Mouse (Mus musculus) left cerebral cortex, adult 9 months (tissue): ENCODE measurements at regions not wholly inside any gene's neighbourhood (a gene's known extent, or its start where the extent isn't known, plus 50 kb on each side); places are given as distances from the start of the nearest gene placed in this dataset.

Experiments
- DNase-seq, 2 experiments: peaks; one replicate each; pipeline ENCODE4 v3.0.0; 2022; ENCODE audit warnings: low spot score in 2 of 2

DNA sequence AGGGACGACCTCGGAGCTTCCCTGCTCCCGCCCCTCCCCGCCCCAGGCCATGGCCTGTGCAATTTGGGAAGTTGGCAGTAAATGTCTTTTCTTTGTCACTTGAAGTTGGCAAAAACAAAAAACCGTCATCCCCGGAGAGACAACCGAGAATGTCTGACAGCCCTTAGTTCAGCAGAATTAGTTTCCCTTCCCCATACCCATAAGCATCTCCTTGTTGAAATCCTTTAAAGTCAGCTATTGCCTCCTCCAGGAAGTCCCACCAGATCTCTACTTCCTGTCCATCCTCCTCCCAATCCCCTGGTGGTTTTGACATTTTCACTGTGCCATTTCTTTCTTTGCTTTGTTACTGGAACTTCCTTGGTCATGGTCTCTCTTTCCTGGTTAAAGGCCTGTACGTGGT is 54.8 kb downstream of the Foxb1 start:
- DNase-seq = no peak

DNA sequence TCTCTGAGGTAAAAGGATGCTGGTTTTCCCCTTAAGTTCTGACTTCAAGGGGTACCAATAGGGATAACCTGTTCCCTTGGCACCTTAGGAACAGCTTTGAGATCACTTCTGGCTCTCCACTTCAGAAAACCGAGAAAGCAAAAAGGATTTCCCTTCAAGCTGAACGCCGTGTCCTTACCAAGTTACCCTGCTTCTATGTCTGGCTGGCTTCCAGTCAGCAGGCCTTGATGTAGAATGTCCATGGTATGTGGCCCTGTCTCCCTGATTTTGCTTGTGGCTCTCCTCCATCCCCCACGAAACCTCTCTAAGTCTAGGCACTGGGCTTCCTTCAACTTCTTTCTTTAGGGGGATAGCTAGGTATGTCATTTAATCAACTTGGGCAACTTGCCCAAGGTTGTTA is 55.7 kb downstream of the Foxb1 start:
- DNase-seq = no peak

DNA sequence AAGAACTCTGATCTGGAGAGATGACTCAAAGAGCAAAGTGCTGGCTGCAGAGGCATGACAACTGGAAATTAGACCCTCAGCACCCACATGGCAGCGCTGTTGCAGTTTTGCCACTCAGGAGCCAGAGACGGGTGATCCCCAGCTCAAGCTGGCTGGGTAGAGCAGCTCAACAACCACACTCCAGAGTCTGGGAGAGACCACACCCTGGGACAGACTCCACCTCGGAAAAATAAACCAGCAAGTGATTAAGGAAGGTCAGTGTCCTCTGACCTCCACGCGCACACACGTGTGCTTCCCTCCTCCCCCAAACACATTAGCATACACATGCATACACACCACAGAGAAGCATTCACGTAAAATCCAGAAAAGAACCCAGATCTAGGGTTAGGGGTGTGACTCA is 57.0 kb downstream of the Foxb1 start:
- DNase-seq = no peak

DNA sequence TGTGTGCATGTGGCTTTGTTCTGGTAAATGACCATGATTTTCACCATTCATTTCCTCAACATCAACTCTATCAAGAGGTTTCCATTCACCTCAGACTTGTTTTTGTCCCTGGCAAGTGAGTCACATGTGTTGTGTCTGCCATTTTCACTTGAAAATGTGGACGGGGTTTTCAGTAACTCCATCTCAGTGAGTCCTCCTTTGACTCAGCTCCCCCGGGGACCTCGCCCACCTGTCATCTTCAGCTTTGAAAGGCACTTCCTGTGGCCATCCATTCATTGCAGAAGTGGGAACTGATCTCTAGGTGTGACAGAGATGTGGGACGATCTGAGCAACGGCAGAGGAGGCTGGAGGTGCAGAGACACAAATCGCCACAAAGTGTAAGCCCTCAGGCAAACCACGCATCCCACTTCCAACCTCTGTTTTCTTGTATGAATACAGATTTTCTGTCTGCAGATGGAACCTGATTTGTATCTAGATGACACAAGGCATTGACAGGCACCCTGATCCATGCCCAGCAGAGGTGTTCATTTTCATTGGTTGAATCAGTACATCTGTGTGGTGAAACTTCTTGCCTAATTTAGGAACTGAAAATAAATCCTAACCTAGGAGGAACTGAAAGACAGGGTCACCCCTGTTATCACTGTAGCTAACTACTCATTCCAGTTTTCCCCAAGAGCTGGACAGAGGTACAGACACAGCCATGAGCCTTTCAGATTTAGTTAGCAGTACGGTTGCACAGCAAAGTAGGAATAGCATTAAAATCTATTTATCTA is 58.4 kb downstream of the Foxb1 start:
- DNase-seq = no peak

DNA sequence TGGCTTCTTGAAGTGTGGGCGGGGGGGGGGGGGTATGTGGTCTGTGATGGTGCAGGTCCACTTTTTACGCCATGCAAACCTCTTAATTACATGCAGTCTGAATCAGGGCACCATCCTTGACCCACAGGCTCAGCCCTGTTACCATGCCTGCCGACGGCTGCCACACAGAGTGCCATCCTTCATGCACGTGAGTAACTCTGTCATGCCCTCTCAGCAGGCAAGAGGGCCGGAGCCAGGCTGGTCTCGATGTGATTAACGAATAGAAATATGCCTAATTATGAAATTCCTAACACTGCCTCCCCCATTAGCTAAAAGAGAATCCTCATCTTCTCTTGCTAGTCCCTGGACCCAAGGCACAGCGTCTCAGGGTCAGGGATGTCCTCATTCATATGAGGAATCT is 60.0 kb downstream of the Foxb1 start:
- DNase-seq = no peak

DNA sequence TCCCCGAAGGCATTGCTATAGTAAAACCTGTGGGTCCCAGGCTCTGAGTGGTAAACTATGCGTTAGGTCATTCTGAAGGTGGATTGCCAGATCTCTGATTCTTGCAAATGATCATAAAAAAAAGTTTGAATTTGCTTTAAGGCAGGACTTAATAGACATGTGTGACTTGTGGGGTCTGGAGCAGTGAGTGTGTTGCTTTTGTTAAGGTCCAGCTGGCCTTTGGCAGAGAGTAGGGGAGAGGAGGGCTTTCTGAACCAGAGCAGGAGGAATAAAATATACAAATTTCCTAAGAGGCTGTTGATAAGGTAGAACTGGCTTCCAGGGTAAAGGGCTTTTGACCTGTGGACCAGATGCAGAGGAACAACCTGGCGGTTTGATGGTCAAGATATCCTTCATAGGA is 69.0 kb downstream of the Foxb1 start:
- no peak for DNase-seq

DNA sequence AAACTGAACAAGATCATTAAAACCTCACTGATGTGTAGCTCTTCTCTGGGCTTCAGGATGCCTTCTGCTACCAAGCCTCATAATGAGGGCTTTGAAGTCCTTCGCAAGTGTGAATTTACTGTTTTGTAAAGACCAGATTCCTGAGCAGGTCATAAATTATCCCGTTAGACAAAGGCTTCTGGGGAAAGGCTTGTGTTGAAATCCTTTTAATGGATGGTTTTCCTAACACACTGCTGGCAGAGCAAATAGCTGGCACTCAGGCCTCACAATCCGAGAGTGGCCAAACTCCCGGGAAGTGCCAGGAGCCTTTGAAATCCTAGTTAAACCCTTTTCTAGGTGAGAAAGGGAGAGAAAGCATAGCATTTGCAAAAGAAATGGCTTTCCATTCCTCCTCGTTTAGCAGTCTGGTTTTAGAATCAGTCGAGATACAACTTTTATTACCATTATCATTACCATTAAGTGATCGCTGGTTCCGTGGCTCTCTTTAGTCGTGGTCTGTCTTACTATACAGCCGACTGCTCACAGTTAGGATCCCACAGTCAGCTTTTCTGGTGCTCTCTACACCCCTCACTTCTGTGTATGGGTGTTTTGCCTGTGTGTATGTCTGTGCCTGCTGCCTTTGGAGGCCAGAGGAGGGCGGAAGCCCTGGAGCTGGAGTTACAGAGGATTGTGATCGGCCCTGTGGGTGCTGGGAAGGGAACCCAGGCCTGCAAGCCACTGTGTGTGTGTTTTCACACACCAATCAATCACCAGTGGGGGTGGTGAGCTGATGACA is 73.2 kb downstream of the Foxb1 start:
- no peak for DNase-seq

DNA sequence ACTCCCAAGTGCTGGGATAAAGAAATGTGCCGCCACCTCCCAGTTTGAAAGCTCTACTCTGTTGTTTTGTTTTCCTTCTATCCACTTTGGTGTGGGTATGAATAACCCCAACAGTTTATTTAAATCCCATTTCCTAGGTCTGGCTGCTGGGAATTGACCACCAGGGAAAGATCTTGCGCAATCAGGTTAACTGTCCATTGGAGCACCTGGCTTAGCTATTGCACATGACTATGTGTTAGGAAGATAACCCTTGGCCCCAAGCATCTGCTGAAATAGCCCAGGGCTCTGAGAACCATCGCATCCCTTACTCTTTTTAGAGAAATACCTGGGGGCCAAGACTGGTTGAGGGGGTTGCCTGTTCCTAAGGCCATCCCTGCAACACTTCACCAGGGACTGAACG is 74.0 kb downstream of the Foxb1 start:
- no peak for DNase-seq

DNA sequence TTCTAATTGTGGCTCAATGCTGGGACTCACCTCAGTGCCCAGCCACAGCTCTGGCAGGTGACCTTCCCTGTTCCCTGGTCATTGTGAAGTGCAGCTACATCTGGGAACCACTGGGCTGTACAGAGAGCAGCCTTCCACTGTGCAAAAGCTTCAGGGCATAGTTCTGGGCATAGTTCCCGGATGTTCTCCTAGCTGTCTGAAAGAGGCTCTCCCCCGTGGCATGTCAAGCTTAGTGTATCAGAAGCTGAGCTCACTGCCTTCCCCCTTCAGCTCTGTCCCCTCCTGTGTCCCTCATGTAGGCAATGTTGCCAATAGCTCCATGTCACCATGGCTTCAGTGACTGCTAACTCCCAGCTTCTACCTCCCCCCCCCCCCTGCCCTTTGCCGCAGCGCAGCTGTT is 75.1 kb downstream of the Foxb1 start:
- no peak for DNase-seq

DNA sequence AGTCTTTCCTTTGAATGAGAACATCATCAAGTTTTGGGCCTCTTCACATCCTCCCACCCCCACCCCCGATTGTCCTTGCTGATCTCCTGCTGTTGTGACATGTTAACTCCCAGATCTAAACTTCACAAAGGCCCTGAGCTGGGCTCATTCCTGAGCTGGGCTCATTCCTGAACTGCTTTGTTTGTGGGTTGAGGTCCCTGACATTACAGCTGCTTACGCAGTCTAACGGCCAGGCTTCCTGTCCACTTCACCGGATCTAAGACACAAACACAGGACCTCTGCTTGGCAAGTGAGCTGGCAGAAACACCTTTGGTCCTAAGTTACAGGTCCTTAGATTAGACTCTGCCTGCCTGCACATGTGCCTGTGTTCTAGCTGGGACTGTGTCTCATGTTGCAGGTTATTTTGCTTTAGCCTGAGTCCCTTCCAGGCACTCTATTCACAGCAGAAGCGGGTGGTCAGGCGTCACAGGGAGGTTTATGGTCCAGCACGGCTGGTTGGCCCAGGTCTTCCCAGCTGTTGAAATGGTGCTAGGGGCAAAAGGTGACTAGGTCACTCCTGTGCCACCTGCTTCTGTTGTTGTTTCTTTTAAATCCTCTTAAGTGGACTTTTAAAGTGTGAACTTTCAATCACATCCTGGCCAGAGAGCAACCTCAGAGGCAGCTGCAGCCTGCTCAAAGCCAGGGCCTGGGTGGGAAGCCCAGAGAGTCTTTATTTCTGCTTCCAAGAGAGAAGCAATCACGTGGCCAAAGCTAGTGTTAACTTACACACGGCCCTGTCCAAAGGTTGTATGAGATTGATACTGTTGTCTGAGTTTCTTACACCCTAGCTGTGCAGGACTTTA is 79.1 kb downstream of the Foxb1 start:
- DNase-seq = no peak

DNA sequence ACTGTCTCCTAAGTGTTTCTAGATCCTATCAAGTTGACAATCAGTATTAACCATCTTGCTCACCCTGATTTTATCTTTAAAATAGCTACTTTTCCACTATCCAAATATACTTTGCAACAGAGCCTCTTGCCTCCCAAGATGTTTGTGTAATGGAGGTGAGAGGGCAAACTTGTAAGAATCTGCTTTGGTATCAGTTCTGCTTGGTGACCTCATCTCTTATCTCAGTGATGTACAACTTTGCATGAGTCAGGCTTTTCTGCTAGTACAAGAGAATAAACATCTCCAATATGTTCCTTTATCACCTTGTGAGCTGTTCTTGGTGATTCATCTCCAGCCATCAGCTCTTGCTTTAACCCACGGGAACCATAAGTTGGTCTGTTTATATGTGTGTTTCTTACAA is 82.1 kb downstream of the Foxb1 start:
- DNase-seq = no peak

DNA sequence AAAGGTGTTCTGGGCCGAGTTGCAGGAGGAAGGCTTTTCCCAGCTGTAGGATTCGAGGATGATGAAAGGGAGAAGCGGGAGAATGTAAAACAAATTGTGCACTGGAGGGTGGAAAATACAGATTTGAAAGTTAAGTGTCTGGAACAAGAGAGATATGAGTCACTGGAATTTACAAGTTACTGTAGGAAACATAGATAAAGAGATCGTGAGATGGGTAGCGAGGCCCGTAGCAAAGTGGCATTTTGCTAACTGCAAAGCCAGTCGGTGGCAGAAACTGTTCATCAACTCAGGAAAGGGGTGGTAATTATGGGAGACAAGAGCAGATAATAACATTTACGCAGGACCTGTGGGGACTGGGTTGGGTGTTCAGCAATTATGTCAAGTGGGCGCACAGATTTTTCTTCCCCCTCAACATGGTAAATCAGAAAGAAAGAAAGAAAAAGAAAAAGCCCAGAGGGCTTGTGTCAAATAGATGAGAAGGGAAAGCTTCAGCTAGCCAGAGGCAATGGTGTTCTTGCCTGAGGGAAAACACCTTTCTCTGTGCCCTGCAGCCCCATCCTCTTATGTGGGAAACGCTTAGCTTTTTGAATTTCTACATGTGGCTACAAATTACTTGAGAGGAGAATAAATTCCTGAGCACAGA is 87.2 kb downstream of the Foxb1 start:
- DNase-seq = no peak

DNA sequence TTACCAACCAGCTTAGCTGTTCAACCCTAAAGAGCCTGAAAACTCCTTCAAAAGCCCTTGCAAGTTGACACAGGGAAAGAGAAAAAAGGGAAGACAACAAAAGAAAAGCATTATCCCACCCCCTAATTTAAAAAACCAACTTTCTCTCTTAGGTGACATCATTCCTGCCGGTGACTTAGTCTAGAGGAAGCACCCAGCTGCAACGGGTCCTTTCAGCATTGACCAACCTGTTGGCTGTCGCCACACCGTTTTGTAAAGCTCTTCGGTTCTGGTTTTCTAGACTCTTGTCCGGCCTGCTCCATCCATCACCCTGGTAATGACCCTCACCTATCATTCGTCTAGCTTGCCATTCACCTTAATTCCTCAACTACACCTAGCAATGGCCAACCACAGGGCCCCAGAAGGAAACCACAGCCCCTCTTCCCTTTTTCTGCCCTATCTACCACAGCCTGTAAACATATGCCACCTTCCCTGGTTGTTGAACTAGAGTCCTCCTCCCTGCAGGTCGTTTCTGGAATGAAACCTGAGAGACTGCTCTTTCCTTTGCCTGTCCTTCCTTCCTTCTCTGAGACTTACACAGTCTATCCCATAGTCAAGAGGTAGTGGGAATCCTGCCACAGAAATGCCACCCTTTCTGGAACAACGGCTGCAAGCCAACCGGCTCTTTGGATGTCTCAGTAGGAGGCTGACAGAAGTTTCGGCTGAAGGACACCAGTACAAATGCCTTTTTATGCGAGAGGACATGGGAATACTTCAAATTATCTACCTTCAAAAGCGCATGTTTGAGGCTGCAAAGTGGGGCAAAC is 87.9 kb downstream of the Foxb1 start:
- no peak for DNase-seq

DNA sequence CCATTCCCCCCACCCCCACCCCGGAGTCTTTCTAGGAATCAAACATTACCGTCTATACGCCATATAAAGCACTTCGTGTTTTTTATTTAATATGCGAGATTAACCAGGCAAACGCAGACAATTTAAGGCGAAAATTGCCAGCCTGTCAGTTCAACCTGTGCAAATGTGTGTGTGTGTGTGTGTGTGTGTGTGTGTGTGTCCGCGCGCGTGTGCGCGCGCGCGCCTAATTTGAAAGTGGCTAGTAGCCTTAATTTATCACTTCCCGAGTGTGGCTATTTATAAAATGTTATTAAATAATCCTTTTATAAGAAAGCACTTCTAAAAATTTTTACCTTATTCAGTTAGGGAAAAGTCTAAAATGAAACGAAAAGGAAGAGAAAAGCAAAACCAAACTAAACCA is 89.5 kb downstream of the Foxb1 start:
- no peak for DNase-seq

DNA sequence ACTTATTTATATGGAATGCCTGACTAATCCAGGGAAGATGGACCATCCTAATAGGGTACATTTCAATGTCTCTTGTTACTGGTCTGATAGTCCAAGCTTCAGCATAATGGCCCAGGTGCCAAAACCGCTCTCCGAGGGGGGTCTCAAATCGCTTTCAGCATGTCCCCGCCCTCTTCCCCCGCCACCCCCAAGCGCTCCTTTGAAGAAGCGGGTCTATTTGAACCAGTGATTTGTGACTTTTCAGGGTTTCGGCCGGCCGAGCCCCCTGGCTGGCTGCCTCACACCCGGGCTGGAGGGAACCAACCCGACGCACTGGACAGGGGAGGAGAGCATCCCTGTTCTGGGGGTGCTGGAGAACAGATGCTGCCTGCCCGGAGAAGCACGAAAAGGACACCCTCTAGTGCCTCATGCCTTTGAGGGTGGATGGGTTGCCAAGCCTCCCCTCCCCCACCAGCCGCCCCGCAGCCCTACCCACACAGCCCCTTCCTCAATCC is 90.1 kb downstream of the Foxb1 start:
- no peak for DNase-seq

DNA sequence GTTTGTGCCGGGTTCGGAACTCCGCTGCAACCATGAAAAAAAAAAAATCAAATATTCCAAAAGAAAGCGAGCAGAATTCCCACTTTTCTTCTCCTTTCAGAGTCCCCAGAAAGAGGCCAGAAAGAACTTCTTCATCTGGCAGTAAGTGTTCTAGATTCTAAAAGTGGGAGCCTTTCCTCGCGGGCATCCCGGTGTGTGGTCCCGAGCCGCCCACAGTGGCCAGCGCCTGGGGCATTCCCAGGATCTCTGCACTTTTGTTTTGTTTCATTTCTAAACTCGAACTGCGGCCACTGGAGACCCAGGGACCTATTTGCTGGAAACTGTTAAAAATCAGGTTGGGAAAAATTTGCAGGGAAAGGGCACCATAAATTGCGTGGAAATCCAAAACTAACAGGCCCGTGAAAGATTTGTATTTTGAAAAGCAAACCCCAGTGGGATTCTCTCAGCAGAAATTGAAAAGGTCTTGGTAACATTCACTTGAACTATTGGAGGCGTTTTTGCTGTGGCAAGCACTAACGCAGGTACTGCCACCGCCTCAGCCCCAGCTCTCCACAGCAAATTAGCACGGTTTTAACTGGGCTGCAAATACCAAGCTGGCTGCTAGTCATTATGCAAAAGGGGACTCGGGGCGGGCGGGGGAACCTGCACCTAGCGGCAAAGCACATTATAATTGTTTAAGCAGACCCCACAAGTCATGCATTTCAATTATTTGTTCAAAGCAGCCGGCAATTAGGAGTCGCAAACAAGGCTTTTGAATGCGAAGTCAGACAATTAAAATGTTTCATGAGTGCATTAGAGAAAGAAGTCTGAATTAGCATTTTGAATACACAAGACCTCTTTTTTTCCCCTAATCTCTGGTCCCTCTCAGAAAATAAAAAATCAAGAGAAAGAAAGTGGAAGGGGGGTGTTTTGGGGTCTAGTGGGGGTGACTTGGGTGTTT is 90.9 kb downstream of the Foxb1 start:
- no peak for DNase-seq

DNA sequence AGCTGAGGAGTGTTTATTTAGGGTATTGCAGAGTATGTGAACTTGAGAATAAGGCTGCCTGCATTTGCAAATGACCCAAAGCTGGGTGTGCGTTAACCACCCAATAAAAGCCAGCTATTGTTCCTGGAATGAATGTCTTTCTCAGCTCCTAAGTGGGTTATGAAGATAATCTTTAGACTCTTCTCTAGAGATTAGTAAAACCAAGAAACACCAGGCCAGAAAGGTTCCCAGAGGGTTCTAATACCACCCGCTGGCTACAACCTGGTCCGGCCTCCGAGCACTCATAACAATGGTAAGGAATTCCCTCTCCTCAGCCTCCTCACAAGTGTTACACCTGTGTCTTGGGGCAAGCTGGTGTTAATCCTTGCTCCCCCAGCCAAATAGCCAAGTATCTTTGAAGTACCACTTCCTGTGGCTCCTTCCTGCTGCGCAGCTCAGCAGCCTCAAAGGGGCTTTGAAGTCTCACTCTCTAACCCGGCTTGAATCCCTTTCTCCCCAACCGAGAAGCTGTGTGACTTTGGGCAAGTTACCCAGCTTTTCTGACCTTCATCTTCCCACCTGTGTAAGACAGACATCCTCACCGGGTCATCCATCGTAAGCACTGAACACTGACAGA is 92.2 kb downstream of the Foxb1 start:
- no peak for DNase-seq

DNA sequence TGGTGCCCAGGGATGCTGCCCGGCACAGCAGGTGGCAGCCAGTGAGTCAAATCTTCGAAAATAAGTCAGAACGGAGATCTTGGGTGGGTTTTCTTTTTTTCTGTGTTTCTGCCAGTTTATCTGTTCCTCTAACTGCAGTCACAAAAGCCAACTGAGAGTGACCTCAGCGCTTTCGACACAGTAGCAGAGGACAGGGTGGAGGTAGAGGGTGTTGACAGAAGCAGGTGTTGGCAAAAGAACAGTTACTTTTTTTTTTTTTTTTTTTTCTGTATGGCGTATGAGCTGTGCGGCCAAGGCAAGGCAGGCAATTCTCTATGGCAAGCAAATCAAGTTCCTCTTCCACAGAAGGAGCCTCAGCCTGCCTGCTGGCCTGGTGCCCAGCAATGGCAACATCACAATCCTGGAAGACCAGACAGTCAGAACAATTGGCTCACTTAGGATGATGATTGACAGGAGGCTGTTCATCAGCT is 93.6 kb downstream of the Foxb1 start:
- DNase-seq = no peak

DNA sequence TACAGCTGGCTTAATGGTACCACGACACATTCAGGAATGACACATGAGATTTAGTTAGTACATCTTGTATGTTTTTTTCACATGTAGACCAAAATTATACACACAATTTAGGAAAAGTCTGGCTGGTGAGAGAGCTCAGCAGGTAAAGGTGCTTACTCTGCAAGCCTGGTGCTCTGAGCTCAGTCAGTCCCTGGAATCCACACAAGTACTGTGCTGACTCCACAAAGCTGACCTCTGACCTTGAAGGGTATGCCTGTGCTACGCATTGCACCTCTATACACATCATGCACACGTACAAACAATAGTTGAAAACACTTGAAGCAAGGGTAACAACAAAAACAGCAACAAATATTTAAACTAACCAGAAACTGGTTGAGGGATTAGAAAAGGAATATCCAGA is 96.5 kb downstream of the Foxb1 start:
- DNase-seq = no peak
